Mouse (Mus musculus) thymus, postnatal 36 days (tissue): ENCODE measurements at regions not wholly inside any gene's neighbourhood (a gene's known extent, or its start where the extent isn't known, plus 50 kb on each side); places are given as distances from the start of the nearest gene placed in this dataset.
"Not testable (repeated sequence)": the region's sequence is repeated elsewhere in the genome, so short reads cannot be mapped to it uniquely, and the experiment has no call there.

Experiments used
- DNase-seq, 2 experiments: peaks; one replicate each; pipeline ENCODE4 v3.0.0; 2022; ENCODE audit warnings: mixed read lengths in 2 of 2

DNA sequence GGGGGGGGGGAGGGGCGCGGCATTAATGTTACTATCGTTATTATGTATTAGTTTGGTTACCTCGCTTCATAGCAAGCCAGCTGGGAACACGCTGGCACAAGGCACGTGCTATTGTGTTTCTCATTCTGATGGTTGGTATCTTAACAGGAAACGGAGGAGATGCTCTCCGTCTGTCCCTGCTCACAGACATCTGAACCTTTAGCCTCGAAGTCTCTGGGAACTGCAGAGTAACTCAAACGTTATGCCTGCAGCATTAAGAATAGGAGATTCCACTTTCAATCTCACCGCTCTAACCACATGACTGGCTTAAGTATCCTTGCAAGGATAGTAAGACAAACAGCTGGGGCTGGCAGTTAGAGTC, 80.0 kb downstream of the Nfkbiz start:
- DNase-seq, result no peak

DNA sequence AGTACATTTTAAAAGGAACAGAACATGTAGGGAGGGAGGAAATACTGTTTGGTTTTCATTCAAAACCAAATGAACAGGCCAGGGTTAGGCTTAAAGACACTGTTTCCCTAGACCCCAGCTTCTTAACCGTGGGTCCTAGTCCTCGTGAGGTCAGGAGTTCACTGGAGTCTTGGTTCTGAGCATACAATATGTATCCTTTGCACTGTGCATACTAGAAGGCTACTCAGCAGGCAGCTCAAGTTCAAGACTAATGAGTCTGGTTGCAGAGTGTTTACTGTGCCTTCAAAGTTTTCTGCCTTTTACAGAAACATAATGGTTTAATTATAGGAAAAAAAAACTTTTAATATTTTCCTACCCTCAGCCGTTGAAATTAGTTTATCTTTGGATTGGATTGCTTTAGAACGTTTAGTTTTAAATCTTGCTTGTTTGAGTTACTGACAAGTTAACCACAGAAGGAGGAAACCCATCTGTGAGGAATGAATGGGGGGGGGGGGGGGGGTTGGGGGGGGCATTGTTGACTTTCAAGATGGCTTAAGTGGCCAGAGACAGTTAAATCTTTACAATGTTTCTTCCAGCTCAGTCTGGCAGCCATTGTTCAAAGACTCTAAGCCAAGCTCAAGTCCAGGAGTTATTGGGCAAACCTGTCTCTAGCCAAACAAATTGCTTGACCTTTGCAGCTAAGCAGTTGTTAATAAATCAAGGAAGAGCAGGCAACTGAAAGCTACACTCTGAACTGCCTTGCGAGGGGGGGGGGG, 80.6 kb downstream of the Nfkbiz start:
- no peak for DNase-seq

DNA sequence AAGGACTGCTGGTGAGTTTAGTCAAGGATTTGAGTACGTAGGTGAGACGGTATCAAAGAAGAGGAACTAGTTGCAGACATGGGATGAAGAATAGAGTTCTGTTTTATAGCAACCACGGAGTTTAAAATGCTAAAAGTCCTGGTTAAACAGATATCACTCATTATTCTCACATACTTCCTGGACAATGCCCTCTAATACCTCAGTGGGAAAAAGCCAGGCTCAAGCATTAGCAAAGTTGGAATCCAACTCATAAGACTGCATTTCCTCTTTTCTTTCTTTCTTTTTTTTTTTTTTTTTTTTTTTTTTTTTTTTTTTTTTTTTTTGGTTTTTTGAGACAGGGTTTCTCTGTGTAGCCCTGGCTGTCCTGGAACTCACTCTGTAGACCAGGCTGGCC, 81.3 kb downstream of the Nfkbiz start:
- DNase-seq, result not testable (repeated sequence)

DNA sequence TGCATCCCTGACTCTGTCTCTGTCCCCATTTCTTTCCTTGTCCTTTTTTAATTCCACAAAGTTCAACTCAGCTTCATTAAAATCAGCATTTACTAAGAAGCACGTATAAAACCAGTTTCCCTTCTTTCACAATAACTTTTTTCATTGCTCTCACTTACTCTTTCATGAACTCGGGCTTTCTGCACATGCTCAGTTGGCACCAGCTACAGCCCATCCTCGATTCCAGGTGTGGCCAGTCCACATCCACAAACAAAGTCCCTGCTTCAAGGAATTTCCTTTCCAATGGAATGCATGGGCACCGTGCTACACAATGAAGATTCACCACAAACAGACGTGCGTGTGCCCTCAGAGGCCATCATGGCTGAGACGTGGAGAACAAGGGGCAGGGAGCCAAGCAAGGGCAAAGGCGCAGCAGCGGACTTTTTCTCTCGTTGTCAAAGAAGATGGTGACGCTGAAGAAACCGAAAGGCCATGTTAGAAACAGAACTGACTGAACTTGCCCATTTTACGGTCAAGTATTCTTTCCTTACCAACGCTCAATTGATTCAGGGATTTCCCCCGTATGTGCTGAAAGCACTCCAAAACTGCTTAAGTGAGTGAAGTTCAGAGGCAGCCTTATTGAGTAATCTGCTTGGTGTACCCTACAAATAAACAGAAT, 81.8 kb downstream of the Nfkbiz start:
- no peak for DNase-seq

DNA sequence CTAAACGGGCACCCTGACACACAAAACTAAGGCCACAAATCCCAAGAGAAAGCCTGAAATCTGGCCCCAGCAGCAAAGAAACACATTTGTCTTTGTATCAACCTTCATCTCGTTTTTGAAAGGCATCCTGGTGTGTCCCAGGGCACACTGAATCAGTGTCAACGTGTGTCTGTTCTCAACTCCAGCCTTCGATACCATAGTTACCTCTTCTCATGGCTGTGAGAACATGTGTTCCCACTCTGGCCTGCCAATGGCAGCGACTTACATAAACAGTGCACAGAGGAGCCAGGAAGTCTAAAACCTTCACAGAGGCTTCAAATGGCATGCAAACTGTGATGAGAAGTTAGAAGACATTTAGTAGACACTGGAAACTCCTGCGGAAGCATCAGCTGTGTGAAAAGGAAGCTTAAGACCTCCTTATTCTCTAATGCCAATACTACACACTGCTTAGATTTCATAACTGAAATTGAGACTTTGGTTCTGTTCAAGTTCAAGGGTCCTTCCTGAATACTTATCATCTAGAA, 83.3 kb downstream of the Nfkbiz start:
- DNase-seq, result no peak

DNA sequence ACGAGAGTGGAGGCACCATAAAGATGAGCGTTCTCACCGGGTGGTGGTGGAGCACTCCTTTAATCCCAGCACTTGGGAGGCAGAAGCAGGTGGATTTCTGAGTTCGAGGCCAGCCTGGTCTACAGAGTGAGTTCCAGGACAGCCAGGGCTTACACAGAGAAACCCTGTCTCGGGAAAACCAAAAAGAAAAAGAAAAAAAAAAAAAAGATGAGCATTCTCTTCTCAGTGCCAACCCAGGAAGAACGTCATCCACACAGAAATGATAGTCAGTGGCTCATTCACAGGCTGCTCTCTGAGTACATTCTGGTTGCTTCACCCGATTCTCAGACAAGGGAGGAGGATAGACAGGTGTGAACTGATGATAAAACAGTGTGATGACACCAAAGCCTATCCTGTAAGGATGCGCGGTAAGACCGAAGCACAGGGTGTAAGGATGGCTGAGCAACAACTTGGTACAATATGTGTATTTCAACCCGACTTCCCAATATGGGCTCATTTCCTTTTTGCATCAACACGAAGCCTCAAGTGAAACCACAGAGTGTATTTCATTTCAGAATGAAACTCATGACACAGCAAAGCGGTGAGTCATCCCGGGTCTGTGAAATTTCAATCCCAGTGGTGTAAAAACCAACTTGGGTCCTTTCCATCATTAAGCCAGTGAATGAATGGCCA, 84.5 kb downstream of the Nfkbiz start:
- DNase-seq, result no peak

DNA sequence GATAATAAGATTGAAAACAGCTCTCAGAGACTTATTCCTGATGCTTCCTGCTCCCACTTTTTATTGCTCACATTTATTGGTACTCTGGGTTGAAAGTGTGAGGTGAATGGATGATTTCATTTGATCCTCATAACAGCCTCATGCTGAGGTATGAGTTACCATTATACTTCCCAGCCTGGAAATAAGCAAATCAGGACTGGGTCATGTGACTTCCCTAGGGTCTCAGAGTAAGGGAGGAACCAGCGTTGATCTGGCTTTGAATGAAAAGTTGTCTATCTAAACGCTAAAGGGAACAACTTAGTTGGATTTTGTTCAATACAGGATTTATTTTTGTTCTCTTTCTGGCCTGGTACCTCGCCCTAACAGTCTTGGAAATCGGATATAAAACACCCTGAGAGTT, 85.3 kb downstream of the Nfkbiz start:
- DNase-seq, result no peak

DNA sequence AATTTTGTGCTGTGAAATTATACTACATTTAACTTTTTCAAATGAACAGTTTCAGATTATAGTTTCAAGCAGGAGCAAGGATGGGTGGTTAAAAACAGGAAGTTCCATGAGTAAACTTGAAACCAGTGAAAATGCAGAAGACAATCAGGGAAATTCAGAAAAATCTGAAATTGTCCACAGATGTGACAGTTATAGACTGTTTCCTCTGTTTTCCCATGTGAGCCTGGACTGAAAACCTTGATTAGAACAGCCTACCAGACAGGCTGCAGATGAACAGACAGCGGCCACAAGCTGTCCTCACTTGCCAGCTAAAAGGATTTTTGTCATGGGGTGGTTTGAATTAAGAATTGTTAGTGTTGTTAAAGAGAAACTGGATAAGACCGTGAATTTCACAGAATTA, 91.4 kb downstream of the Nfkbiz start:
- no peak for DNase-seq

DNA sequence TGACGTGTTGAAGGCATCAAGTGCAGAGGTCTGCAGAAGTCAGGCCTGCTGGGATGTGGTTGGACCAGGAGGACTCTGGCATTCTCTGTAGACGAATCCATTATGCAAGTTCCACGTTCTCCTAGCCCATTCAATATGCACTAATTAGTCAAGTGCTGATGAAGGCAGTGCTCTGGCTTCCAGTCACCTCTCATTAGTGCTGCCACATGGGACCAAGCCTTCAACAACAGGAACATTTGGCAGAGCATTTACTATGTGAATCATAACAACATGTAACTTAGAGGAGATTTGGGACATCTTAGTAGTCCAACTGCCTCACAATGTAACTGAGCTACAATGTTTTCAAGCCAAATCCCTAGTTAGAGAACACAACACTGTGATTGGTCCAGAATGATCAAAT, 92.5 kb downstream of the Nfkbiz start:
- DNase-seq, result no peak

DNA sequence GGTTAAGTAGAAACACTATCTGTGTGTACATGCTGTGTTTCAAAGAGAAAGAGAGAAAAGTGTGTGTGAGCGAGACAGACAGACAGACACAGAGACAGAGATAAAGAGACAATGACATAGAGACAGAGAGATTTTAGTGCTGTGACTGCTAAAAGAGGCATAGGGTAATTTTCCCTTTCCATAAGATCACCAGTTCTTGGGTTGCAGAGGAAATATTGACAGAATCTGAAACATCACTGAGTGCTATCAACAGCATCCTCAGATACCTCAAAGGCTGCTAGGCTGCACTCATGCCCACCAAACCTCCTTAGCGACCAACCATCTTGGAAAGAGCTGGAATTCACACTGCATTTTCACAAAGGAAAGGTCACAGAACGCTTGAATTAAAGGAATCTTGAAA, 93.6 kb downstream of the Nfkbiz start:
- DNase-seq, result no peak

DNA sequence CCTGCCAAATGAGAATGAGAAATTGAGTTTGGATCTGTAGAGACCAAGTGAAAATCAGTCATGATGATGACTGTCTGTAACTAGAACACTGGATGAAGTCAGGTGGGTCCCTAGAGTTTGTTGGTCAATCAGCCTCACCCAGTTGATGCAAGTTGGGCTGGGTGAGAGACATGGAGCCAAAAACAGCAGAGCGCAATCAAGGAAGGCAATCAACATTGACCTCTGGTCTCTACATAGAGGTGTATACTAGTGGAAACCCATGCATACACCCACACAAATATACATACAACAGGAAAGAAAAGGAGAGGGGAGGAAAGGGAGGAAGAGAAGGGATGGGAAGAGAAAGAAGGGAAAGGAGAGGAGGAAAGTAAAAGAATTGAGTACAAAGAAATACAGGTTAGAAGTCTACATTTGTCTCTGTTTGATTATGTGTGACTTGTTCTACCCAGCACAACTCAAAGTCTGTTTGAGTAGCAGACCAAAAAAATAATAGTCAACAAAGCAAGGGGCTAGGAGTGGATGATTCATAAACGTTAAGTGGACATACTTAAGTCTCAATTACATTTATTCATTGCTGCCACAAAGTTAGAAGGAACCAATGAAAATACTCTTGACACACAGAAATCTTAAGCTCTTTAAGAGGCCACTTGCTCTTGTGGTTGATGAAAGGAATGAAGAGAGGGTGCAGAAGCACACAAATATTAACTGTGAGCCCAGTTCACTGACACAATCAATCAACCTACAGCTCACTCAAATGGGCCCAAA, 97.4 kb downstream of the Nfkbiz start:
- no peak for DNase-seq

DNA sequence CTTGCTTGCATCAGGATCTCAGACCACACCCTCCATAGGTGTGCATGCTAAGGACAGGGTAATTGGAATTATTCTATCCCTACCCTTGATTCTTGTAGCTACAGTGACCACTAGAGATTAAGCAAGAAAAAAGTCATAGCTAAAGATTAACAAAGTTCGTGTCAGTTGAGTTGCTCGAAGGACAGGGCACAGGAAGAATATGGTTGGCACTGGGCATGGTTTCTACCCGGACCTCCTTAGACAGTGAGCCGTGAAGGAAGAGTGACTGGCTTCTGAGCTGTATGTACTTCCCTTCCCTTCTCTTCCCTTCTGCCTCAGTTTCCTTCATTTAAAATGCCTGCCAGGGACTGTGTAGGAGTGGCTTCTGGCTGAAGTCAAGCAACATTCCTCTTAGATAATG, 100.0 kb downstream of the Nfkbiz start:
- DNase-seq, result no peak

DNA sequence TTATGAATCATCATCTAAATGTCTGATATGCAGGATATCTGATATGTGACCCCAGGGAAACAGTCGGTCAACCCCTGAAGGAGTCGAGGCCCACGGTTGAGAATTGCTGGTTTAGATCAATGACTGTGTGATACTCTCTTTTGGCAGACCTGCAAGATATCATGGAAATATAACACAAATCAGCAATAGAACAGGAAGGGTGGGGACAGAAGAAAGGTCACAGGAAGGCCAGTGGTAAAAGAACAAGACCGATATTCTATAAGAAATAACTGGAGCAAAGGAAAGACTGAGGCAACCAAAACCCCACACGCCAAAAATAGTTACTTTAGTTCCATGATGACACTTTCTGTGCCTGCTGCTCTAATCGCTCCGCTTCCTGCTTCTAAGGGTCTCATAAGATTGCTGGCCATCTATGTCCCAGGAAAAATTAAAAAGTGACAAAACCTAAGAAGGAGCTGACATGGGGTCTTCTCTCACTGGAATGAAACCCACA, 103.2 kb downstream of the Nfkbiz start:
- DNase-seq, result no peak

DNA sequence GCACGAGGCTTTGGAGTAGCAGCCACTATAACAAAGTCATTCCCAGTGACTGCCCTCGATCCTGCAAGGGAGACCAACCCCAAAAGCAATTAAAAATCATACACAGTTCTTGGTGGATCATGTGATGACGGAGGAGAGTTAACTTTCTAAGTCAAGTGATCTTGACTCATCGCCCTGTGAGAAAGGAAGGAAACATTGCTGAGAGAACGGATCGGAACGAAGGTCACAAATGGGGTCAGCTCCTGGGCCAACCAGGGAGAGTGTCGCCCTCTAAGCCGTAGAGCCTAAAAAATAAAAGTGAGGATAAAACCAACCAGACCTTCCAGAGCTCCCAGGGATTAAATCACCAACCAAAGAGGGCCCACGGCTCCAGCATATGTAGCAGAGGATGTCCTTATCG, 104.4 kb downstream of the Nfkbiz start:
- DNase-seq, result no peak

DNA sequence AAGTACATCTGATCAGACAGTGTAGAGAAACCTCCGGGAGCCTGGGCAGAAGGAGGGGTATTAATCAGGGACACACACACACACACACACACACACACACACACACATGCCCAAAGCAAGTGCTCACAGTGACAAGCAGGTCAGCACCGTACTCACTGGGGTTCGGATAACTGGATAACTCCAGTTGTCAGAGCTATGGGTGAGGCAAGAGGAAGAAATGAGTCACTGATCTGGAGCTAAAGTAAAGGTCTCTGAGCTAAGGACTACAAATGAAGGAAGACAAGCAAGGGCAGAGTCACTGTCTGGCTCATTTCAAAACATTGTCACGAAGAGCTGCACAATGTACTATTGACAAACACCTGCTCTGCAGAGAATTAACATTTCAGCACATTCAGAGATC, 104.9 kb downstream of the Nfkbiz start:
- no peak for DNase-seq

DNA sequence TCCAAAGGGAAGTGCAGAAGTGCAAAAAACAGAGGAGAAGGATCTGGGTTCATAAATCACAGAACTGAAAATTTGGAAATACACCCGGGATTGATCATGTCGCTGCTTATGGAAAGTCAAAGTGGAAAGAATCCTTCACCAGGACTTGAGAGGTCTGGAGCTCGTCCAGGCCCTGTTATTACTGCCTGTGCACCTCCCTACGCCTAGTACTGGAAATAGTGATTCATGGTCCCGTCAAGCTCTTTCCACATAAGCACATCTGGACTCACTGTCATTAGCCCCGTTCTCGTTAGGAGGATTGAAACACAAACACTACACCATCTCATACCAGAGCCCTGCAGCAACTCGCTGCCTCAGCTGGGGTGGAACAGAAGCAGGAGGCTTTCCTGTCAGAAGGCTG, 107.7 kb downstream of the Nfkbiz start:
- no peak for DNase-seq

DNA sequence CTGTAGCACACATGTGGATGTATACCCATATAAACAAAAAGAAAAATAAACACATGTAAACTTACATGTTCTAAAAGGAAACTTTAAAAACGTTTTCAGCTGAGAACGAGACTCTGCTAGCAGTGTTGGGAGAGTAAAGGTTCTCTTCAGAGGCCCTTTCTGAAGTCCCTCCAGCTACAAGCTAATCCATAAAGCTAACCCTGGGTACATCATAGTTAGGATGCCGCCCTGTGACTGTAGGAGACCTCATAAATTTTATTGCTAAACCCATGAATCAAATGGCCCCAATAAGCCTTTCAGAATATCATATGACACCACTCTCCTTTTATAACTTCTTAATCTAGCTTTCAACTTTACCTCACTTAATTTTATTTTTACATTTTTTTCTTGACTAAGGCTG, 112.2 kb downstream of the Nfkbiz start:
- no peak for DNase-seq

DNA sequence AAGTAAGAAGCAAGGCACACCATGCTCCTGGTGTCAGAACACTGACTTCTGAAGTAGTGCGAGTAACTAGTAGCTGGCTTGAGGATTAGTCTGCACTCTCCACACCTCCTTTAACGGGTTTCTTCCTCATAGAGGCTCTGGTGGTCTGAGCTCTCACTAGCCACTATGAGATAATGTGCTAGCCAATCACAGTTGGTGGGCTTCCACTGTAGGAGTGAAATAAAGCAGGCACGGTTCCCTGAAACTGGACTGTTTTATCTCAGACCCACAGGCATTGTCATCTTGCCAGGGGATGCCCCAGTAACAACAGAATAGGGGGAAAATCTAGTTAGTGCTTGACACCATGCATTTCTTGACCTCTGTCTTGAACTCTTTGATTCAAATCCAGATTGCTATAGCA, 118.3 kb downstream of the Nfkbiz start:
- DNase-seq, result no peak

DNA sequence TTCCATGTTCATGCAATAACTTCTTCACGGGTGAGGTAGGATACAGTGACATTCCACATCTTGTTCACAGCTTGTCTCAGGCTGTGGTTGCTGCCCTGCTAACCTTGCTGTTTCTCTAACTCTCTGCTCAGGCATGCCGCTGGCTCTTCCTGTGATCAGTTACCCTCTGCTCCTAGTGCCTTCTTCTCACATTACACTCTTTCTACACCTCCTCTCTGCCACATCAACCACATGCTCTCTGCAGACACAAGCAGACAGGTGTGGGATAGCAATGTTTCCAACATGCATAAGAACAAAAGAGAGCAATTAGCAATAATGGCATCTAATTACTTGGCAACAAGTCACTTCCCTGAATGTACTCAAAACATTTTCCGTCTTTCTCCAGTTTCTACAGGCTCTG, 128.7 kb downstream of the Nfkbiz start:
- DNase-seq, result no peak

DNA sequence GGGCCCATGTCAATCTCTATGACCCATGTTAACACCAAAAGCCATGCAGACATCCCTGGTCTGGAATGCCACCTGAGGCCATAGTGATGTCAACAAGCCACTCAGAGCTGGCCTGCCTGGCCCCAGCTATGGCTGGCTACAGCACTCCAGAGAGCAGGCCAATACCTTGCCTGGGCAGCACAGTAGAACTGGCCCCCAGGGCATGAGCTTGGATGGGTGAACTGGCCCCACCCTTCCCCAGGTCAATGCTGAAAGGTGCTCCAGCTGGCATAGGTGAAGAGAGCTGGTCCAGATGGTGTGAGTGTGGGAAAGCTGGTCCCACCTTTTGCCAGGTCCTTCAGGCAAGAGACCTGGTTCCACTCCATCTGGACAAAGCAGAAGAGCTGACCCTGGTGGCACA, 132.2 kb downstream of the Nfkbiz start:
- no peak for DNase-seq

DNA sequence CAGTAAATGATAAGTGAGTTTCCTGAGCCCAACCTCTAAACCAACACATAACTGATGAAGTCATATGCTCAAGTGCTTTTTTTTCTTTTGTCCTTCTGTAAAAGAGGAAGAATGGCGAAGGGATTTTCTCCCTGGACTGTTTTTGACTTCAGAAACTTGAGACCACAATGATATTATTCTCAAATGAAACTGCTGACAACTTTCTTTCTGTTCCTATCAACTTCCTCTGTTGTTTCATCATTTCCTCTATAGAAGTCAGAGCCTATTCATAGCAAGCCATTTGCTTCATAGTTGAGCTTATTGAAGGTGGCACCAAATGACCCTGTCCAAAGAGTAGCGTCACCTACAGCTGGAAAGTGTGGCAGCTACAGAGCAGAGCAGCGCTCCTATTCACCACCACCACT, 140.2 kb downstream of the Nfkbiz start:
- no peak for DNase-seq

DNA sequence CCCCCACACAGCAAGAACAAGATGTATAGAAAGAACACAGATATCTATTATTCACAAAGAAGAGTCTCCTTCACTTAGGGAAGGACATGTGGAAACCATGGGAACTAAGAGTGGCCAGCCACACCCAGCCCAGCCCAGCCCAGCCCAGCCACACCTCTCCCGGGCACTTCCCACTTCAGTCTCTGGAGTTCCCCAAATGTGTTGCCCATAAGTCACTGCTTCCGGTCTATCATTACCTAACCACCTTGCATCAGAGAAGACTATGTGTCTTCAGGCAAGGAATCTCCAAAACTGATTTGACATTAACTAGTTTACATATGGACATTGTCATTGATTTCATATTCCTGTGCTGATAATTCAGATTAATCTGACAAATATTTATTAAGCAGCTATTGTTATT, 147.6 kb downstream of the Nfkbiz start:
- no peak for DNase-seq

DNA sequence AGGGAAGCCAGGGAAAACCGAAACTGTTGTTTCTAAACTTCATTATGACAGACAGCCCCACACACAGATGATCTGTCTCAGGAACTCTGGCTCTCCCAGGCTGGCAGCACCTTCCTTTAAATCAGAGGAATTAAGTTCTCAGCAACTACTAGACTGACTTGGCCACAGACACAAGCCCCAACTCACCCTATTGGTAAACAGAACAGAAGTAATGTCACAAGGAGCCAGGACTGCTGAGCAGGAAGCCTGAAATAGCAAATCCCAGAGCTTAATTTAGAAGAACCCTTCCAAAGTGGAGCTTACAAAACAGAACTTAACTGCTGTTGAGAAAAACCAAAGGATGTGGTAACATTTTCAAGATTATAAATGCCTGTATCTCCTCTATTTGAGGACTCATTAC, 174.8 kb downstream of the Nfkbiz start:
- DNase-seq, result no peak
